Mouse (Mus musculus) hindbrain, embryonic 10.5 days (tissue): ENCODE results near the gene Zfp784. TPM values are rescaled to one million over a fixed set of nuclear protein-coding genes. Genes with fewer than 3 reads are reported as not detected.

Source experiments
- DNase-seq: peaks from one replicate; pipeline ENCODE4 v3.0.0-alpha.2; 2017; ENCODE audit warnings: low spot score
- H3K27ac ChIP-seq: fragments of 300-500 bp; sonication (generic); 2 replicates; pipeline ENCODE4 v1.5.1; 2016; ENCODE audit warnings: mild to moderate bottlenecking, moderate library complexity
- H3K27me3 ChIP-seq: fragments of 300-500 bp; sonication (generic); 2 replicates; pipeline ENCODE4 v1.6.1; 2016; ENCODE audit warnings: mild to moderate bottlenecking; ENCODE audit not compliant: poor library complexity, insufficient read depth, severe bottlenecking
- H3K36me3 ChIP-seq: fragments of 300-500 bp; sonication (generic); 2 replicates; pipeline ENCODE4 v1.6.1; 2016; ENCODE audit warnings: mild to moderate bottlenecking, moderate library complexity
- H3K4me1 ChIP-seq: fragments of 300-500 bp; sonication (generic); replicated peaks from 2 replicates; pipeline ENCODE4 v1.6.1; 2016; ENCODE audit warnings: mild to moderate bottlenecking
- H3K4me3 ChIP-seq: fragments of 300-500 bp; sonication (generic); 2 replicates; pipeline ENCODE4 v1.5.1; 2016; ENCODE audit warnings: mild to moderate bottlenecking, moderate library complexity
- H3K9me3 ChIP-seq: fragments of 300-500 bp; sonication (generic); 2 replicates; pipeline ENCODE4 v1.6.1; 2016; ENCODE audit warnings: mild to moderate bottlenecking, moderate library complexity
- WGBS: fragments of 180-500 bp; shearing (Covaris S2); methylation state at CpG from one replicate; pipeline ENCODE4 v1.1.7; 2016; 5-methylcytosine and 5-hydroxymethylcytosine counted together
- polyA plus RNA-seq: library from polyadenylated mRNA; unstranded; fragments of >200 nt; fragmentation: Nextera tagmentation; extraction: Ambion mirVana; gene quantifications from 2 replicates; pipeline ENCODE4 v1.2.1, GENCODE M21; 2016

Gene Zfp784
- polyA plus RNA-seq, 1 experiment from 2014 or later, result 3.9 TPM

- no peak overlapping the region for H3K27ac ChIP-seq
- WGBS, result 63% methylated on average over 2 of the region's 2 CpGs
- peaks cover 28% of the 10 kb centered on the region for H3K36me3 ChIP-seq
- peaks cover under 1% of the 10 kb centered on the region for H3K4me1 ChIP-seq
- no peak for DNase-seq
- H3K9me3 ChIP-seq, result peaks cover 14% of the 10 kb centered on the region; the same call in 1 of the 2 replicates
- peaks cover 14% of the 10 kb centered on the region for H3K27me3 ChIP-seq
- no peak overlapping the region for H3K4me3 ChIP-seq
These were observed 50.0 kb downstream of the Zfp784 start for GRCm38 (mm10) chr7:4988250-4988649.

Other genes with a start within 250 kb of the Zfp784 start
- gene Tmem238, start 248.8 kb downstream of the Zfp784 start, polyA plus RNA-seq, result 2.6 and 4.3 TPM in 2 replicates
- gene Rpl28, start 245.6 kb downstream of the Zfp784 start, polyA plus RNA-seq, result 378 and 382 TPM in 2 replicates
- 414 and 452 TPM in 2 replicates for gene Ube2s, start 225.9 kb downstream of the Zfp784 start, polyA plus RNA-seq
- gene Shisa7, start 193.8 kb downstream of the Zfp784 start, polyA plus RNA-seq, result 0.68 and 1.8 TPM in 2 replicates
- 2.6 and 3.3 TPM in 2 replicates for gene Isoc2b, start 168.2 kb downstream of the Zfp784 start, polyA plus RNA-seq
- 0.73 and 0.82 TPM in 2 replicates for gene Isoc2a, start 161.3 kb downstream of the Zfp784 start, polyA plus RNA-seq
- not detected in 2 replicates for gene Gm36210, start 131.9 kb downstream of the Zfp784 start, polyA plus RNA-seq
- 5.3 and 6.5 TPM in 2 replicates for gene Zfp628, start 123.2 kb downstream of the Zfp784 start, polyA plus RNA-seq
- gene Nat14, start 116.4 kb downstream of the Zfp784 start, polyA plus RNA-seq, result 5.2 and 9.6 TPM in 2 replicates
- gene Ssc5d, start 112.7 kb downstream of the Zfp784 start, polyA plus RNA-seq, result 1.0 and 1.7 TPM in 2 replicates
- not detected in 2 replicates for gene Sbk2, start 74.0 kb downstream of the Zfp784 start, polyA plus RNA-seq
- gene Sbk3, start 67.3 kb downstream of the Zfp784 start, polyA plus RNA-seq, result 0.10 TPM in 1 of 2 replicates, not detected in the other
- 31.8 and 43.1 TPM in 2 replicates for gene Zfp579, start 42.3 kb downstream of the Zfp784 start, polyA plus RNA-seq
- 9.7 and 9.9 TPM in 2 replicates for gene Zfp524, start 24.0 kb downstream of the Zfp784 start, polyA plus RNA-seq
- gene Fiz1, start 23.7 kb downstream of the Zfp784 start, polyA plus RNA-seq, result 55.2 and 65.1 TPM in 2 replicates
- 0.46 TPM in 1 of 2 replicates, not detected in the other for gene Gm44973, start 22.9 kb downstream of the Zfp784 start, polyA plus RNA-seq
- gene Zfp865, start 18.1 kb downstream of the Zfp784 start, polyA plus RNA-seq, result 6.5 and 9.0 TPM in 2 replicates
- gene Ccdc106, start 17.9 kb downstream of the Zfp784 start, polyA plus RNA-seq, result 5.4 and 7.9 TPM in 2 replicates
- 0.34 TPM in 1 of 2 replicates, not detected in the other for gene 4632433K11Rik, start 4.3 kb downstream of the Zfp784 start, polyA plus RNA-seq
- 37.7 and 53.4 TPM in 2 replicates for gene Zfp580, start 13.1 kb upstream of the Zfp784 start, polyA plus RNA-seq
- gene U2af2, start 23.7 kb upstream of the Zfp784 start, polyA plus RNA-seq, result 179 and 180 TPM in 2 replicates
- gene Epn1, start 41.8 kb upstream of the Zfp784 start, polyA plus RNA-seq, result 61.3 and 76.8 TPM in 2 replicates
- not detected in 2 replicates for gene Rfpl4, start 78.5 kb upstream of the Zfp784 start, polyA plus RNA-seq
- gene Rasl2-9, start 87.5 kb upstream of the Zfp784 start, polyA plus RNA-seq, result 0.32 and 0.69 TPM in 2 replicates
- not detected in 2 replicates for gene Vmn1r55, start 111.2 kb upstream of the Zfp784 start, polyA plus RNA-seq
- not detected in 2 replicates for gene Vmn1r56, start 158.3 kb upstream of the Zfp784 start, polyA plus RNA-seq
- not detected in 2 replicates for gene Vmn1r57, start 180.0 kb upstream of the Zfp784 start, polyA plus RNA-seq